Mouse (Mus musculus): ENCODE data around the gene Olfr959.

Gene Olfr959

GRCm38 (mm10) chr9:39575469-39575868, at the start of gene Olfr959:
TSS of gene Olfr959 (minus strand) at chr9:39575569.
- DNase-seq (ENCODE audit: low read depth, low spot score) = no peak

- no peak for DNase-seq (ENCODE audit: low read depth, low spot score)
Measured at GRCm38 (mm10) chr9:39624711-39625110, 49.3 kb upstream of the Olfr959 start.

- no peak for DNase-seq (ENCODE audit: low read depth, low spot score)
Measured at GRCm38 (mm10) chr9:39623783-39624182, 48.4 kb upstream of the Olfr959 start.

- no peak for DNase-seq (ENCODE audit: low read depth, low spot score)
Measured at GRCm38 (mm10) chr9:39621073-39621472, 45.7 kb upstream of the Olfr959 start, which contains the start of gene Olfr960. TSS of gene Olfr960 (plus strand) at chr9:39621373.

- peak; percentile 9 for DNase-seq (ENCODE audit: low read depth, low spot score)
Measured at GRCm38 (mm10) chr9:39611953-39612352, 36.6 kb upstream of the Olfr959 start.

GRCm38 (mm10) chr9:39610355-39610754, 35.0 kb upstream of the Olfr959 start, which contains the start of gene Olfr148:
TSS of gene Olfr148 (plus strand) at chr9:39610655.
- no peak for DNase-seq (ENCODE audit: low read depth, low spot score)

- DNase-seq (ENCODE audit: low read depth, low spot score) = no peak
Measured at GRCm38 (mm10) chr9:39608497-39608896, 33.1 kb upstream of the Olfr959 start.

GRCm38 (mm10) chr9:39603999-39604453, 28.7 kb upstream of the Olfr959 start, which contains the start of gene AW551984:
TSS of gene AW551984 (minus strand) at chr9:39604403.
- DNase-seq (ENCODE audit: low read depth, low spot score) = peak; percentile 39

- DNase-seq (ENCODE audit: low read depth, low spot score) = peak; percentile 16
Measured at GRCm38 (mm10) chr9:39603333-39603845, 28.0 kb upstream of the Olfr959 start.

GRCm38 (mm10) chr9:39602536-39603332, 27.4 kb upstream of the Olfr959 start:
- DNase-seq (ENCODE audit: low read depth, low spot score) = peak; percentile 58

GRCm38 (mm10) chr9:39577050-39577449, 1.7 kb upstream of the Olfr959 start:
- no peak for DNase-seq (ENCODE audit: low read depth, low spot score)

GRCm38 (mm10) chr9:39558349-39558647, 17.1 kb downstream of the Olfr959 start:
- DNase-seq (ENCODE audit: low read depth, low spot score) = no peak

- no peak for DNase-seq (ENCODE audit: low read depth, low spot score)
Measured at GRCm38 (mm10) chr9:39557529-39558348, 17.6 kb downstream of the Olfr959 start.

GRCm38 (mm10) chr9:39553946-39554345, 21.4 kb downstream of the Olfr959 start, which contains the start of gene Olfr958:
TSS of gene Olfr958 (minus strand) at chr9:39554054.
- no peak for DNase-seq (ENCODE audit: low read depth, low spot score)

GRCm38 (mm10) chr9:39550806-39551205, 24.6 kb downstream of the Olfr959 start:
- DNase-seq (ENCODE audit: low read depth, low spot score) = no peak

GRCm38 (mm10) chr9:39523616-39524285, 51.6 kb downstream of the Olfr959 start:
- DNase-seq (ENCODE audit: low read depth, low spot score) = no peak
